Mouse (Mus musculus) bone marrow macrophage, adult 2 months (primary cell): ENCODE measurements around the gene Cd40.

Source experiments
- CTCF ChIP-seq: IDR thresholded peaks from 2 replicates; pipeline ENCODE4 v1.5.1; 2012; ENCODE audit warnings: low read depth, mild to moderate bottlenecking, low read length, moderate library complexity
- POLR2A ChIP-seq: IDR thresholded peaks from 2 replicates; pipeline ENCODE4 v1.6.1; 2012; ENCODE audit warnings: mild to moderate bottlenecking, low read depth, low read length, borderline replicate concordance

DNA sequence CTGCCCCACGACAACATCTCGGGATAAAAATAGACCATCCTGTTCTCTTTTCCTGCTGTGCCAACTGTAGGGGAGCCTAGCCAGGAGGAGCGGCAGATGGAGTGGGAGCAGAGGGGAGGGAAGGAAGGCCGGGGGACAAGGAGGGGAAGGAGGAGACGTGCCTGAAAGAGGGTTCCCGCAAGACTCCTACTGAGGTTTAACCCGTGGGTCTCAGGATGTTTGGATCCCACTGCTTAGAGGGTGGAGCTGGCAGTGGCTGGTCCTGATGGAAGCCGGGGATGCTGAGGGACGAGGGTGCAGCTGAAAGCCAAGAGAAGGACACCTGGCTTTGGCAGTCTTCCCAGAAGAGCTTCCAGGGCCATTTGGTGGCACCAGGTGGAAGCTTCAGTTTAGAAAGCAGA lies 18.0 kb downstream of the Cd40 start:
- TF ChIP-seq CTCF, result no peak
- no peak for TF ChIP-seq POLR2A
